Mouse (Mus musculus): ENCODE results near the gene Proser3.
"Not testable (repeated sequence)": the region's sequence is repeated elsewhere in the genome, so short reads cannot be mapped to it uniquely, and the experiment has no call there.

Proser3 gene

DNA sequence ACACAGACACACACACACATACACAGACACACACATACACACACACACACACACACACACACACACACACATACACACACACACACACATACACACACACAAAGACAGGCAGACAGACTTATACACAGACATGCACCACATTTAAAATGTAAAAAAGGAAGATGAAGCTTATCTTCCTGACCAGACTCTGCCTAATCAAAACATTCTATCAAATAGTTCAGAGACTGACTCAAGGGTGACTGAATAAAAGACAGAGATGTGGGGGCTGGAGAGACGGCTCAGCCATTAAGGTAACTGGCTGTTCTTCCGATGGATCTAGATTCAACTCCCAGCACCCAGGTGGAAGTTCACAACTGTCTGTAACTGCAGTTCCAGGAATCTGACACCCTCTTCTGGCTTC lies 7.8 kb downstream of the Proser3 start:
- DNase-seq (ENCODE audit: low read depth, low spot score), result no peak

- no peak for DNase-seq (ENCODE audit: low read depth, low spot score)
These were observed 11.5 kb downstream of the Proser3 start for GRCm38 (mm10) chr7:30540572-30540971.

DNA sequence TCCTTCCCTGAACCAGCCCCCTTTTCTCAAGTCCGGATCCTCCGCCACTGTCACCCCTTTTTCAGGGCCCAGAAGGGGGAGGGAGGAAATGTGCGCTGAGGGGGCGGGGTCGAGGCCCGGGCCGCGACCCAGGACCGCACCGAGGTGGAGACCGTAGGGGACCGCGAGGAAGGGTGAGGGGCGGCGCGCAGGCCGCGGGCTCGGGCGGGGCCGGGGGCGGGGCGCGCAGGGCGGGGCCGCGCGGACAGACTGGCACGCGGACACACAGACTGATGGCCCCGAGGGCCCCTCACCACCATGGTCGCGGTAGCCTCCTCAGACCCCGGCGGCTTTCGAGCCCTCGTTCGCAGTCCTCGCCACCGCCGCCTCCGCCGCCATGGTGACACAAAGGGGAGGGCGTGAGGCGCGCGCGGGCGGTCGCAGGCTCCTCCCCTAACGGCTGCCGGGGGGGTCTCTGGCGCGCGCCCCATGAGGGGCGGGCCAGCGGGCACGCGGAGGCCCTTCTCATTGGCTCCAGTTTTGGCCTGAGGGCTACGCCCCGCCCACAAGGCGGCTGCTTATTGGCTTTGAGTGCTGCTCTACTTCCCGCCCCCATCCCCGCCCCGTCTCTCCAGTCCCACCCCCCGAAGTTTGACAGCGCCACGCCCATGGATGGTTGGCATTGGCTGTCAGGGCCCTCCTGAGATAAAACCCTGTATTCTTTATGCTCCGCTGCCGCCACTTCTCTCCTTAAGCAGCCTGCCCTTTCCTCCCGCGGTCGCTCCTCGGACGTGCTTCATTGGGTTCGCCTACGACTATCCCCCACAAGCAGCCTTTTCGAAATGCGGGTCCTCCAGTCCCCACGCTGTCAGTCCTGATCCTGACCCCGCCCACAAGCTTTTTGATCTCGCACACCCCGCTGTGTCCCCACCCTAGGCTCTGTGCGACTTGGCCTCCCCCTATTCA lies 17.2 kb downstream of the Proser3 start, which contains the start of gene Arhgap33:
Arhgap33 (minus strand) TSS at position 428 of the 945 bp plus-strand sequence.
- DNase-seq (ENCODE audit: low read depth, low spot score), result peak; percentile 99

DNA sequence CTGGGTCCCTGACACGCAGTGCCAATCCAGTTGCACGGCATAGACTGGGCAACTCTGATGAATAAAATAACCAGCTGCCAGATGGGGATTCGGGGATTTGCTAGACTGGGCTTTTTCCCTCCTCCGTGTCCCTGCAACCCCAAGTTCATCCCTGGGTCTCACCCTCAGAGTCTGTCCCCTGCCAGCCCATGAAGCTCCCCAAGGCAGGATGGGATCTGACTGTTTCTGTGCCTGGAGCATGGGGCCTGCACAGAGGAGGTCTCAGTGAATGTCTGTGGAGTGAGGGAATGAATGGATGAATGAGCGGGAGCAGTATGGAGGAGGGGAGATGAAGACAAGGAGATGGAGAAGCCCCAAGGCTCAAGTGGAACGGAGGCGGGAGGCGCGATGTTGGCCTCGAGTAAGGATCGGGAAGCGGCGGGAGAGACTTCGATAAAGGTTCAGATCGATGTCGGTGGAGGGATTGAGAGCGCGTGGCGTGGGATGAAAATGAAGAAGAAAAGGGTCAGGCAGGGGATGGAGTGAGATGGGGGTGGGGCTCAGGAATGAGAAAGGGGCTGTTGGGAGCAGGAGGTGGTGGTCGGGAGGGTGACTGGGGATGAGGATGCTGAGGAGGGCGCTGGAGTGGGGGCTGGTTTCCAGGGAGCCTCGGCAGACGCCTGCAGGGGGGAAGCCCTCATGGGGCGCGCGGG lies 18.0 kb downstream of the Proser3 start:
- DNase-seq (ENCODE audit: low read depth, low spot score), result peak; percentile 54

DNA sequence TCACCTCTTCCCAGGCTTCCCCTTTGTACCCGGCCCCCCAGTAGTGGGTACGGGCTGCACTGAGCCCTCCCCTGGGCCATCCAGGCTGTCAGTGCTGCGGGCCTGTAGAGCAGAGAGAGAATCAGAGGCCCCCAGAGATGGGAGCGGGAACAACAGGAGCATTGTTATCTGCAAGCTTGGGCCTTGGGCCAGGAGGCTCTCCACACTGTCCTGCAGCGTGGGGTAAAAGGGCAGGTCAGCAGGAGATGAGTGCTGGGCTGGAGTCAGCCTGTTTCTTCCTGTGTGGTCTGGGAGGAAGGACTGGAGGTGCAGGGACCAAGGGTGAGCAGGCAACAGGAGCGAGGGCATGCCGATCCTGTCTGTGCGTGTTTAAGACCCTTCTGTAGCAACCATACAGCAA lies 19.2 kb downstream of the Proser3 start:
- peak; percentile 78 for DNase-seq (ENCODE audit: low read depth, low spot score)

GRCm38 (mm10) chr7:30531291-30531815 lies 20.7 kb downstream of the Proser3 start:
- peak; percentile 92 for DNase-seq (ENCODE audit: low read depth, low spot score)

DNA sequence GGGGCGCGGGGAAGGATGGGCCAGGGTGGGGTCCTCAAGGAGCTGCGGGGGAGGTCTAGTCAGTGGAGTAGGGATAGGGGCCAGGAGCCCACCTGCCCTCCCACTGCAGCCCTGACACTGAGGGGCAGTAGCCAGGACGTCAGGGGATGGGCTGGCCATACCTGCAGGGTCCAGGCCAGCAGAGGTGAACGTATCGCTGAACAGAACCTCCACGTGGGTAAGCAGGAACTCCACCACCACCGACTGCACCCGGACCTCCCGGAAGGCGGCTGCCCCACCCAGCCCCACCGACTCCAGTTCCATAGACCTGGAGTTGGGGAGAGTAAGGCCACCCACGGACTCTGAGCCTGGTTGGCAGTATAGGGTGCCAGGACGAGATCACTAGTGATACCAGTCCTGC lies 25.1 kb downstream of the Proser3 start:
- DNase-seq (ENCODE audit: low read depth, low spot score), result no peak

DNA sequence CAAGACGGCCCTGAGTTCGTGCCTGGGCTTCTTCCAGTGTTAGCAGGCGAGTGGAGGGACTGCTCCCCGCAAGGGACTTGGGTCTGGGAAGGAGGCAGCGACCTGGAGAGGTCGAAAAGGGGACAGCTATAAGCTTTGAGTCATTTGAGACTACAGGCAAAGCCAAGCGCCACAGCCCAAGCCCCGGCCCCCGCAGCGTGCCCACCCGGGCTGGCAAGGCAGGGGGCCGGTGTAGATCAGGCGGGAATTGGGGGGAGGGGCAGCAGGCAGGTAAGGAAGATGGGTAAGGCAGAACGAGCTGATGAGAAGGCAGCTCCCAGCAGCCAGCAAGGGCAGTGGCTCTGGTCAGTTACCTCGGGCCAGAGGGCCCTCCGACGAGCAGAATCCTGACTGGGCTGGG lies 25.7 kb downstream of the Proser3 start:
- no peak for DNase-seq (ENCODE audit: low read depth, low spot score)

DNA sequence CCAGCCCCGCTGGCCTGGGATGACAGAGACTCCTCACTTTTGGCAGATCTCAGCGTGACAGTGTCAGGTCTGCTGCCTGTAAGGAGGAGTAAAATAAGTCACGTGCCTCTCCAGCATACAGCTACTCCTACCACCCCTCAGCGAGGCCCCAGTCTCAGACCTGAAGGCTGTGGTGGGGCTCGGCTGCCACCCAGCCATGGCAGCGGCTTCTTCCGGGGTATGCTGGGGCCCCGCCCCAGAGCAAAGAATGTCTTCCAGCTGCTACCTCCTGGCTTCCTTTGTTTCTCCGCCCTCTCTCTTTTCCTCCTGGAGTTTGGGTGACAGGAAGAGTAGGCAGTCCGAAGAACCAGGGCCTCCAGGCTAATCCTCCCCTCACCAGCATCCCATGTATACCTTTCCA lies 26.1 kb downstream of the Proser3 start:
- DNase-seq (ENCODE audit: low read depth, low spot score), result peak; percentile 45

DNA sequence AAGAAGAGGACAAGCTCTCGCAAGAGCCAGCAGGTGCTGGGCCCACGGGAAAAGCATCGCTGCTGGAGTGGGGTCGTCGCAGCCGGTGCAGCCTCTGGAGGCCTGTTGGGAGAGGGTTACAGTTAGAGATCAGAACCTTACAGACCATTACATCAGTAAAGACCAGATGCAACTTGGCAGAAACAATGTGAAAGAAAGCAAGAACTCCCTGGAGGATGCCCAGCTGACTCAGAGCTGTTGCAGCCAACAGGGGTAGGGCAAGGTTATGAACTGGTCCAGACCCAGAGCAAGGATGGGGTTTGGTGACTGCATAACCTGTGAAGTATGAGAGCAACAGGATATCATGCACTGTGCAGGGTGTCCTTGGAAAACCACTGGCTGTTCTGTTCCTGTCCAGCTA lies 27.6 kb downstream of the Proser3 start:
- DNase-seq (ENCODE audit: low read depth, low spot score), result no peak

GRCm38 (mm10) chr7:30522871-30523270 lies 29.2 kb downstream of the Proser3 start:
- no peak for DNase-seq (ENCODE audit: low read depth, low spot score)

DNA sequence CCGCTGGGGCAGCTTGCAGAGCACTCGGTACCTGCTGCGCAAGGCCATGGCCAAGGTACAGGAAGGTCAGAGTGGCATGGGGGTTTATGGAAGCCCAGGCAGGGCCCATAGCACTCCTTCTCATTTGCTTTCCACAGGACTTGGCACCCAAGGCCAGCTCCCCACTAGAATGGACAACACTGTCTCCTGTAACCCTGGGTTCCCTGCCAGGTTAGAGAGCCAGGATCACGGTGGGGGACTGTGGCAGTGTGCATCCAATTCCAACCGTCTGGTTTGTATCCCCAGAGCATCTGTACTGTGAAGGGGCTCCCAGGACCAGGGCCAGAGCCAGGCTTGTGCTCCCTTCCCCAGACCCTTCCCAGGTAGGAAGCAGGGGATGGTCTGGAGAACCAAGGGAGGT lies 31.2 kb downstream of the Proser3 start:
- peak; percentile 59 for DNase-seq (ENCODE audit: low read depth, low spot score)

GRCm38 (mm10) chr7:30520396-30520795 lies 31.7 kb downstream of the Proser3 start:
- no peak for DNase-seq (ENCODE audit: low read depth, low spot score)

- DNase-seq (ENCODE audit: low read depth, low spot score), result no peak
These were observed 33.8 kb downstream of the Proser3 start for GRCm38 (mm10) chr7:30518325-30518724.

GRCm38 (mm10) chr7:30515003-30515760 lies 36.9 kb downstream of the Proser3 start:
- no peak for DNase-seq (ENCODE audit: low read depth, low spot score)

DNA sequence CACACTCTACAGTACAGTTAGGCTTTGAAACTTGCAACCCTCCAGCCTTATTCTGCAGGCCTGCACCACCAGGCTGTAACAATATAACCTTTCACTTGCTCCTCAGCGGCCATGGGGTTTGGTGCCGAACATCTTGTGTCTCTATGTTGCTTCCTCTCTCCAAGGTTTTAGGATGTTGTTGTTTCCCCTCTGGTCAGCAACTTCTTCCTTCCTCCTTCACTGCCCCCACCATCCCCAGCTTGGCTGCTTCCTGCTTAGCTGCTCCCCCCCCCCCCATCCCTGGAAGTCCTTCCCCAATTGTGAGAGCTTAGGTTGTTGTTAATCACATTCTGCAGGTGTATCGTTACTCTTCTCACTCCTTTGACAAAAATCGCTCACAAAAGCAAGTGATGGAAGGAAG lies 44.0 kb downstream of the Proser3 start:
- DNase-seq (ENCODE audit: low read depth, low spot score), result no peak

DNA sequence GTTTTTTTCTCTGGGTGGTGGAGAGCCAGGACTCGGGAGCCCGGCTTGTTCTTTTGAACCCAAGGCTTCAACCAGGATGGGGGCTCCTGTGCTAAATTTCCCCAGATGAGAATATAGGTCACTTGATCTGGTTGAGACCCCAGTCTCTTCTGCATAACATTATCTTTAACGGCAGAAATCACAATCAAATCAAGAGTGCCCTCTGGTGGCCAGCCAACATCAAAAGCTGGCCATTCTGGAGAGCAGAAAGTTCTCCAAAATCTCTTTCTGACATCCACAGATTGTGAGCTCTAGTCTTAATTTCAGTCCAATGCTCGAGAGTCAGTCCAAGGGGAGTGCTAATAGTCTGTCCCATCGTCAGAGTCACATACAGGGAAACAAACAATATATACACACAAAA lies 50.9 kb downstream of the Proser3 start:
- not testable (repeated sequence) for DNase-seq (ENCODE audit: low read depth, low spot score)

- DNase-seq (ENCODE audit: low read depth, low spot score), result not testable (repeated sequence)
These were observed 56.5 kb downstream of the Proser3 start for GRCm38 (mm10) chr7:30495506-30496042.

- no peak for DNase-seq (ENCODE audit: low read depth, low spot score)
These were observed 58.6 kb downstream of the Proser3 start, which contains the start of gene Prodh2 for GRCm38 (mm10) chr7:30493401-30493931. Gene Prodh2, plus strand, starts transcription at chr7:30493622.

GRCm38 (mm10) chr7:30492765-30493164 lies 59.3 kb downstream of the Proser3 start:
- peak; percentile 90 for DNase-seq (ENCODE audit: low read depth, low spot score)

GRCm38 (mm10) chr7:30490957-30491307 lies 61.2 kb downstream of the Proser3 start:
- no peak for DNase-seq (ENCODE audit: low read depth, low spot score)

All from brain, adult 2 months (tissue).